Mouse (Mus musculus) stomach, postnatal 0 days (tissue): ENCODE measurements around the gene Sema3e. TPM values are rescaled to one million over a fixed set of nuclear protein-coding genes. Genes with fewer than 3 reads are reported as not detected.

Experiments
- ATAC-seq: fragments of 200-750 bp; cut with Nextera tagmentation; 2 replicates; pipeline ENCODE4 v1.8.0; 2017; ENCODE audit not compliant: low FRiP score, low TSS enrichment
- DNase-seq: peaks from one replicate; pipeline ENCODE4 v3.0.0-alpha.2; 2016; ENCODE audit warnings: low spot score
- H3K27ac ChIP-seq: fragments of 300-500 bp; sonication (generic); replicated peaks from 2 replicates; pipeline ENCODE4 v1.5.1; 2014; ENCODE audit warnings: mild to moderate bottlenecking, control low read depth
- H3K27me3 ChIP-seq: fragments of 300-500 bp; sonication (generic); 2 replicates; pipeline ENCODE4 v1.6.1; 2014; ENCODE audit warnings: low read length; ENCODE audit not compliant: control insufficient read depth, insufficient read depth
- H3K36me3 ChIP-seq: fragments of 300-500 bp; sonication (generic); 2 replicates; pipeline ENCODE4 v1.6.1; 2014; ENCODE audit warnings: low read length, mixed read lengths; ENCODE audit not compliant: control insufficient read depth, insufficient read depth
- H3K4me1 ChIP-seq: fragments of 300-500 bp; sonication (generic); replicated peaks from 2 replicates; pipeline ENCODE4 v1.6.1; 2014; ENCODE audit warnings: antibody characterized with exemption; ENCODE audit not compliant: control insufficient read depth, insufficient read depth
- H3K4me2 ChIP-seq: fragments of 300-500 bp; sonication (generic); replicated peaks from 2 replicates; pipeline ENCODE4 v1.6.1; 2014; ENCODE audit warnings: low read depth, mild to moderate bottlenecking, control low read depth, moderate library complexity
- H3K4me3 ChIP-seq: fragments of 300-500 bp; sonication (generic); 2 replicates; pipeline ENCODE4 v1.5.1; 2014; ENCODE audit warnings: low read depth, low read length, control low read depth
- H3K9ac ChIP-seq: fragments of 300-500 bp; sonication (generic); 2 replicates; pipeline ENCODE4 v1.6.1; 2014; ENCODE audit warnings: mild to moderate bottlenecking, low read length, control low read depth, mixed read lengths
- H3K9me3 ChIP-seq: fragments of 300-500 bp; sonication (generic); 2 replicates; pipeline ENCODE4 v1.6.1; 2016; ENCODE audit warnings: low read length; ENCODE audit not compliant: control insufficient read depth
- CTCF ChIP-seq: IDR thresholded peaks from 2 replicates; pipeline ENCODE4 v1.5.1; 2016; ENCODE audit warnings: antibody characterized with exemption, low read depth, mild to moderate bottlenecking, moderate library complexity
- EP300 ChIP-seq: optimal IDR thresholded peaks from 2 replicates; pipeline ENCODE3; 2016; ENCODE audit warnings: antibody characterized with exemption
- WGBS: fragments of 180-500 bp; shearing (Covaris S2); extraction: QIAGEN DNeasy Blood & Tissue Kit; methylation state at CpG from one replicate; pipeline ENCODE4 v1.1.7; 2014; 5-methylcytosine and 5-hydroxymethylcytosine counted together
- polyA plus RNA-seq: library from polyadenylated mRNA; unstranded; fragments of >200 nt; fragmentation: Nextera tagmentation; extraction: Ambion mirVana; gene quantifications from 2 replicates; pipeline ENCODE4 v1.2.1, GENCODE M21; 2015

Sema3e gene
- polyA plus RNA-seq, 1 experiment from 2014 or later, result 7.8 TPM

DNA sequence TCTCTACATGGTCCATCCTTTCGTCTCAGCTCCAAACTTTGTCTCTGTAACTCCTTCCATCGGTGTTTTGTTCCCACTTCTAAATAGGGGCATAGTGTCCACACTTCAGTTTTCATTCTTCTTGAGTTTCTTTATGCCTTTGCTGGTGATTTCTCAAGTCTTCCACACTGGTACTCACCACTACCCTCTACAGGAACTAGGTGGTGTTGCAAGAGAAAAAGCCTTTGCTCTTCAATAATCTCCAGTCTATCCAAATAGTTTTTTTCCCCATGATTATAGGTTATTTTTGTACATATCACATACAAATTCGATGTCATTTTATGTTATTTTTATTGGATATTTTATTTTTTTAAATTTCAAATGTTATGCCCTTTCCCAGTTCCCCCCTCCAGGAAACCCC is 142.7 kb downstream of the Sema3e start:
- DNase-seq (no peak), ATAC-seq (no peak)
- 75% methylated on average over 3 of the region's 3 CpGs for WGBS
- Histone ChIP-seq H3K9me3 (no peaks in the 10 kb centered on the region), H3K9ac (no peak overlapping the region), H3K4me3 (no peak overlapping the region), H3K4me2 (no peak overlapping the region), H3K4me1 (no peaks in the 10 kb centered on the region), H3K27me3 (no peaks in the 10 kb centered on the region), H3K27ac (no peak overlapping the region), H3K36me3 (no peaks in the 10 kb centered on the region)
- TF ChIP-seq EP300 (no peak), CTCF (peak; percentile 60)

DNA sequence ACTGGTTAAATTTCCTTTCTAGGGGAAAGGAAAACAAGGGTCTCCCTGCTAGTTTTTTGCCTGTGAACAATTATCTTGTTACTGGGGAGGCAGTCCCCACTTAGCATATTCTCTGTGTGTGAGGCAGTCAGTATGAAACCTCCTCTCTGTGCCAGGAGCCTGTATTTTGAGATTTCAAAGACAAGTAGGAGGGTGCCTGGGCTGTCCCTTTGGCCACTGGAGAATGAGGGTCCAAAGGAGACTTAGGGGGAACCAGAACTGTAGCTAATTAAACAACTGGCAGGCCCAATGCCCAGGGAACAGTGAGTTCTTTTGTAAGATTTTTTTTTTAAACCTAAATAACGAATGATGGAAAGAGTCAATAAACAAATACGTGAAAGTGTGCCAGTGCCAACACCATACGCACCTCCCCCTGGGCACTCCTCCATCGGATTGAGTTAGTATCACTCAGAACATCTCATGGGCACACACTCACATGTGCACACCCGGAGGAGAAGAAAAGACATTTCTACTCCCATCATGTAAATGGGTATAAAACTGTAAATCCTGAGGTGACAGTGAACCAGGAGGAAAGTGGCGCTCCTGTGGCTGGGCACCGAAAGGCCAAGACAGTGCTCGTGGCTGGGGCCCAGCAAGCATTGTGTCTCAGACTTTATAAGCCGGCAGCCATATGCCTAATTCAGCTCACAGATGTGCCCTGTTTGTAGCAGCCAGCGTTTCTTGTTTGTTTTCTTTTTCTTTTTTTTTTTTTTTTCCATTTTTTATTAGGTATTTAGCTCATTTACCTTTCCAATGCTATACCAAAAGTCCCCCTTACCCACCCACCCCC is 148.5 kb downstream of the Sema3e start:
- Histone ChIP-seq H3K36me3 (no peaks in the 10 kb centered on the region), H3K9me3 (no peaks in the 10 kb centered on the region), H3K27me3 (no peaks in the 10 kb centered on the region), H3K4me2 (no peak overlapping the region), H3K4me3 (no peak overlapping the region), H3K9ac (no peak overlapping the region), H3K4me1 (no peaks in the 10 kb centered on the region), H3K27ac (no peak overlapping the region)
- TF ChIP-seq EP300 (no peak), CTCF (no peak)
- ATAC-seq, result no peak
- WGBS, result 87% methylated on average over 10 of the region's 10 CpGs
- DNase-seq, result no peak

DNA sequence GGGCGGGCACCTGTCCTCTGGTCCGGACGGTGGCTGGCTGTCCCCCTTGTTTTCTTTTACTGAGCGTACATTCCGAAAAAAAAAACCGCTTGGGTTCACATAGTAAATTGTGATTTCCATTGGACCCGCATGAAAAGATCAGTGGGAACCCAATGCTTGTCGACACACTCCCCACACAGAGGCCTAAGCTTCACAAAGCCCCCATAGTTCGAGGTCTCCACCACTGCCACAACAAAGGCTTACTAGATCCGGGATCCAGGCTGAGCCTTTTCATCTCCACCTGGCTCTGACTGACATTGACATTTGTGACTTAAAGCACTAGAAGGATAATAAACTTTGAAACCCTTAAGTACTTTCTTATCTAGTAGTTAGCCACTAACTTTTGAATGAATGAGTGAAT is 155.5 kb downstream of the Sema3e start:
- H3K27me3 ChIP-seq, result no peaks in the 10 kb centered on the region
- TF ChIP-seq EP300, result no peak
- no peak for TF ChIP-seq CTCF
- H3K27ac ChIP-seq, result no peak overlapping the region
- H3K4me1 ChIP-seq, result no peaks in the 10 kb centered on the region
- 90% methylated on average over 10 of the region's 10 CpGs for WGBS
- DNase-seq, result no peak
- H3K9ac ChIP-seq, result no peak overlapping the region
- H3K4me3 ChIP-seq, result no peak overlapping the region
- no peak for ATAC-seq
- H3K36me3 ChIP-seq, result no peaks in the 10 kb centered on the region
- no peak overlapping the region for H3K4me2 ChIP-seq
- H3K9me3 ChIP-seq, result no peaks in the 10 kb centered on the region

DNA sequence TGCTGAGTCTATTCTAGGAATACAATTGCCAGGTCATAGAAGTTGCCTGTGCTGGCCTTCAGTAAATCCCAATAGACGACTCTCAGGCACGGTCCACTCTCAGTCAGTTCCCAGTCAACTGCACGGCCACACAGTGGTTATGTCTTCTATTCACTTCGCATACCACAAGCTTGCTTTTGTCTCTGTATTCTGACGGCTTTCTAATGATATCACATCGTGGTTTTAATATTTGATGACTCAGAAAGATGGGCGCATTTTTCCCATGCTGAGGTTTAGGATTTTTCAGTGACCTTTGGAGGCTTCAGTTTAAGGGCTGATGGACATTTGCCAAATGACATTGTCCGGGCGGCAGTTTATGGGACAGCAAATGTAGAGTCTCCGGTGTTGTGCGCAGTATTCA is 157.1 kb downstream of the Sema3e start:
- H3K27me3 ChIP-seq, result no peaks in the 10 kb centered on the region
- H3K27ac ChIP-seq, result no peak overlapping the region
- H3K4me2 ChIP-seq, result no peak overlapping the region
- no peaks in the 10 kb centered on the region for H3K9me3 ChIP-seq
- ATAC-seq (no peak), DNase-seq (no peak)
- no peak overlapping the region for H3K4me3 ChIP-seq
- 82% methylated on average over 11 of the region's 11 CpGs for WGBS
- TF ChIP-seq CTCF (no peak), EP300 (no peak)
- H3K36me3 ChIP-seq, result no peaks in the 10 kb centered on the region
- no peak overlapping the region for H3K9ac ChIP-seq
- H3K4me1 ChIP-seq, result no peaks in the 10 kb centered on the region

DNA sequence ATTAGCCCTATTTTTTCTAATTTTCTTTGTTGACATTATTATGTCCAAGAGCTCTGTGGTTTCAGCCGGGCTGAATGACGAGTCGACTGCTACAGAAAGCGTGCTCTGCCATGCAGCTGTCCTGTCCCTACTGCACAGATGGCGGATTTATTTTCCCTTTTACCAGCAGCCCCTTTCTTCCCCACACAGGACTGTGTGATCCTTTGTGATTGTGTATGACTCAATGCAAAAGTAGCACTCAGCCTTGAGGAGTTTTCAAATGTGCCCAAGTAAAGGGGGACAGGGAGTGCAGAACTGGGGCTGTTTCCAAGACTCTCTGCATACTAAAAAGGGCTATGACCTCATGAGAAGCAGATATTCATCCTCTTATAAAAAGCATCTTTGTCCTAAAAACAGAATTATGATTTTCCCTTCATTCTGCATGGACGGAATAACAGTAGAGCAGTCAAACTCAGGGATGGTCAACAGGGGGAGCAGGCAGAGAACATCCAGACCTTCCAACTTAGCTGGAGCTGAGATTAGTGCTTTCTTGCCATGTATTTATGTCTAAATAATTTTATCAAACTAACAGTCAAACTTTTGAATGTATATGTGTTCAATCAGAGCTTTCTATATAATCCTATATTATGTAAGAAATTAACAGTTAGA is 170.2 kb downstream of the Sema3e start:
- Histone ChIP-seq H3K27ac (peak overlapping the region; percentile 4; the same call in 1 of the 2 replicates), H3K36me3 (no peaks in the 10 kb centered on the region), H3K9me3 (no peaks in the 10 kb centered on the region), H3K27me3 (no peaks in the 10 kb centered on the region), H3K4me1 (no peaks in the 10 kb centered on the region), H3K4me3 (no peak overlapping the region), H3K9ac (no peak overlapping the region), H3K4me2 (no peak overlapping the region)
- no peak for TF ChIP-seq EP300
- peak; percentile 45 for TF ChIP-seq CTCF
- WGBS, result 35% methylated on average over 6 of the region's 6 CpGs
- peak; percentile 51; the same call in 1 of the 2 replicates for ATAC-seq
- no peak for DNase-seq
